Mouse (Mus musculus) layer of hippocampus, adult 9-11 months (tissue): Measurements from ENCODE around the gene Scgn.

ENCODE experiments used
- DNase-seq: peaks from one replicate; pipeline ENCODE4 v3.0.0; 2022

Scgn gene

DNA sequence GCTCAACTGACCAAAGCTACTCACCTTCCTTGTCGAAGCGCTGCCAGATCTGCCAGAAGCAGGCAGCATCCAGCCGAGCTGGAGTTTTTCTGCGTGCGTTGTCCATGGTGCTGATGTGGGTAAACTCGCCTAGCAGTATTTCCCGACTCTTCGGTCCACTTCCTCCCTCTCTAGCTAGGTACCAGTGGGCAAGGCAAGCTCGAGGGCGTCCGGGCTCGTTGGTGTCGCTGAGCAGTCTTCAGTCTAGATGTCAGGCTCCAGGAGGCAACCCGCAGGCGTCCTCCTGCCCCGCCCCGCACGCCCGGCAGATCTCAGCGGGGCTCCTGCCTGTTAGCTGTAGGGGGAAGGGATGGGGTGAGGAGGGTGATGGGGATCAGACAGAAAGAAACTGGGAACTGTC, at the start of gene Scgn:
Scgn (minus strand) TSS at position 287 of the 400 bp plus-strand sequence.
- no peak for DNase-seq

DNA sequence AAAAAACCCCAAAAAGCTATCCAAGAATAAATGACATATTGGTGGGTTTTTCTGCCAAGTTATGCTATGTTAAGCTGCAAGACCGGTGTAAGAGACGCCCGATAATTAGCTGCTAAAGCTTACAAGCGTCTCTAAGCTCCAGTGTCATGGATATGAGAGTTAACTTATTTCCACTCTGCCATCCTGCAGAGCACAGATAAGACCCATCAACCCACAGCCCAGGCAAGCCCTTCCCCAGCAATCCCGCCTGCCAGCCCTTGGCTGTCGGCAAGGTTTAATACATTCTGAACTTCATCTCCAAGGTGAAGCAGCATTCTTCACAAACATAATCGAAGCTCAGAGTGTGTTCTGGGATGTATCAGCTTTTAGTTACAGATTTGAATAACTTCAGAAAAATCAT, 49.2 kb upstream of the Scgn start:
- DNase-seq = no peak

DNA sequence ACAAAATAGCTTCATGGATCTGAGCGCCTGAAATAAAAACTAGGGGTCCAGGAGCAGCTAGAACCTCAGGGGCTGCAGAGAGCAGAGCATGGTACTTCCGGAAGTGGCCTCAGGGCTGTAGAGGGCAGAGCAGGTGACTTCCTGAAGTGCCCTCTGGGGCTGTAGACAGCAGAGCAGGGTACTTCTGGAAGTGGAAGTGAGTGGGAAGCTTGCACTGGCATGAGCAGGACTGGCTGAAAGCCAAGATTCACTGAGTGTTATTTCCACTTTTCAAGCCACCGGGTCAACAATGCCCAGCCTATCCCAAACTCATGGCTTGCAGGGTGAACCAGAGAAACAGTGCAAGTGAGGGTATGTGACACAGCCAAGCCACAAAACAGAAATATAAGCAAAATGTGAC, 46.5 kb upstream of the Scgn start:
- DNase-seq = peak; percentile 59

DNA sequence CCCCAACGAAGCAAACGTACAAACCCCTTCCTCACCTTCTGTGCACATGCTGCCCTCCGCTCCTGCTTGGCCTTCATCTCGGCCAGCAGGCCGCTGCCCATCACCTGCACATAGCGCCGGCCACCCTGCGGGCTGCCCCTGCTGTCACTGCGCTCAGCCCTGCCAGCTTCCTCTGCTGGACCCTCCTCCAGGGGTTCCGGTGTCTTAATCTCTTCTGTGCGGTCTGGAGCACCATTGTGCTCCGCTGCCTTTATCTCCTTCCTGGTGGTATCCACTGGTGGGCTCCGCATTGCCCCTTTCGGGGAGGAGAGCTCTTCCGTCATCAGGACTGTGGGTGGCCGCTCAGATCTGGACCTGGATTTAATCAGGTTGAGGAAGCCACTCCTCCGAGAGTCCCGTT, 45.1 kb upstream of the Scgn start:
- DNase-seq = no peak

DNA sequence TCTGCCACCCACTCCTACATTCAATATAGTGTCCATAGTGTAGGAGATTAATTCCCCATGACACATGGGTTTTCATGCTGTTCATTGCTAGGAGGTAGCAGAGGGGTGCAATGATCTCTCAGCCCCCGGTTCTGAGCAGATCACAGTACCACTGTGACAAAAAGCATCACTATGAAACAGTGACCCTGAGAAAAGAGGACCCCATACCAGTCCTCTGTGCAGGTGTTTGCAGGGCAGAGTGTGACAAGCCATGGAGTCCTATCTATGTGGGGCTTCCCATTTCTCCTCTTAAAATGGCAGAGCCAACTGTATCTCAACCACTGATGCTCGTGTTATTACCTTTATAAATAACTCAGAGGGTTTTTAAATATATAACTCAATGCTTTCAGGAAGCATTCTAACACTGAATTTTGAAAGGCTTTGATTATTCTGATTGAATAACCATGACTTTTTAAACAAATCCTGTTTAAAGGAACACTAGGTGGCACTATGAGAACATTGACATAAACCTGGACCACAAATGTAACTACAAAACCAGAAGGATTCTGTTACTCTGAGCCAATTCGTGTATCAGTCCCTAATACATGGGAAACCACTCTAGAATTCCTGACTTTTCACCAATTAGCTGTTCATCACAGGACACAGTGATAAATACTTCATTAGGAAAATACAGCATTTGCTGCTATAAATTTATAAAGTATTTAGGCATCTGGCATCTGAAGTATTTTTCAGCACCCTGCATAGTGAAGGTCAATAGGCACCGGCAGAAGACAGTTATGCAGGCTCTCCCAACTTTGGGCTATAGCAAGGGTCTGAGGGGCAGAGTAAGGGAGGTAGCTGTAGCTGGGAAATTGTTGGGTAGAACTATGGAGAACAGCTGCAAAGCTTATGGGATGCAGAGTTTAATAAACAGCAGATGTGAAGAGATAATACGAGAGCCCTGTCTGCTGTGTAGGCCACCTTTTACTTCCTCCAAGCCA, 36.5 kb upstream of the Scgn start:
- no peak for DNase-seq

DNA sequence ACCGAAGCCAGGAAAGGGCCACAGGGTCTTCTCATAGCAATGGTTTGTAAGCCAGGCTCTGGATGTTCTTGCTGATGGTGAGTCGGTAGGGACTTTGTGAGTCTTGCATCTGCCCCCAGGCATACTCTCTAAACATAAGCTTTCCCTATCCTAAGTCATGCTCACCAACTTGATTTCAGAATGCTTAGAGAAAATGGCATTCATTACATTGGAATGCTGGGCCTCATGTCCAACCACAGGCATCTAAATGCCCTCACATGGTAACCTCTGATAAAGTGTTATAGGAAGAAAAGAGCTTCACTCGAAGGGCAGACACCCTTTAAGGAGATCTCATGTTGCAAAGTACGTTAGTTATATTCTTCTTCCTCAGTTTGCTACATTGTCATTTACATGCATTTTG, 27.5 kb upstream of the Scgn start:
- no peak for DNase-seq

DNA sequence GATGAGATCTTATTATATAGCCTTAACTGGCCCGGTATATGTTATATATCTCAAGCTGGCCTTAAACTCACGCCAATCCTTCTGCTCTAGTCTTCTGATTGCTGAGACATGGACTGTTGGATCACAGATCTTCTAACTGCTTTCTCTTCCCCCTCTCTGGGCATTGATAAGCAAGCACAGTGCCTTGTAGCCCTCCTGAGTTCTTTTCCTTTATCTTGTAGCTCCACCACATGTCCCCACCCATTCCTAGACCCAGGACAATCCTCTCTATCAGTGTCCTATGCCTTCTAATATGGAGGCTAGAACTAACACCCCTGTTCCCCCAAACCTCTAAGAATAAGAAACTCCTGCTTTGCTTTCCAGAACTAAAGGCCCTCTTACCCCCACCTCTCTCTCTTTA, 14.5 kb upstream of the Scgn start:
- no peak for DNase-seq

DNA sequence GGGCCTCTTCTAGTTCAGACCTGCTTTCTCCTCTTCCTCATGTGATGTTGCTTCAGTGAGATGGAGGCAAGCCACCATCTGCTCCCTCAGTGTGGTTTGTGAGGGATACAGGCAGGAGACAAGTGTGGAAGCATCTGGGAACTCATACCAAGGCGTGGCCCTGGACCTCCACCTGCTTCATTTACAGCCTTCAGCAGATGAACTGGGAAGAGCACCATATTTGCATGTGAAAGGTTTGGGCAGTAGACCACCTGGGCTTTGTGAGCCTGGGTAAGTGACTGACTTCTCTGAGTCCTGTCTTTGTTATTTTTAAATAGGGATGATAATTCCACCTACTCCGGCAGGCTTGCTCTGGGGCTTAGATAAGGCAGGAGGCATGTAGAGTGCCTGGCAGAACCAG, 10.8 kb upstream of the Scgn start:
- DNase-seq = no peak

DNA sequence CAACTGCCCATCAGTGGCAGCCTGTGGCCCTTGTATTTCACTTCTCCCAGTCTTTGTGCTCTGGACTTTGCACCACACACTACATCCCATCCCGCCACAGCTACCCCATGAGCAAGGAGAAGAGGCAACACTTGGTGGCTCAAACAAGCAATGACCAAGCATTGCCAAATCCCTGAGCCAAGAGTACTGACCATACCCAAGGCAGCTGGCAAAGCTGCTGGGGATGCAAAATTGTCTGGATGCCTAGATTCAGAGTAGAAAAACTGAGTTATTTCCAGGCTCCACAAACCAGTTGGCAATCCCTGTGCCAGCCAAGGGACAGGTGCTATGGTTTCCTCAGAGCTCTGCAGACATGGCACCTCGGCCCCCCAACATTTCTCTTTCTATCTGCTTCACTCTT, 10.1 kb upstream of the Scgn start:
- no peak for DNase-seq

DNA sequence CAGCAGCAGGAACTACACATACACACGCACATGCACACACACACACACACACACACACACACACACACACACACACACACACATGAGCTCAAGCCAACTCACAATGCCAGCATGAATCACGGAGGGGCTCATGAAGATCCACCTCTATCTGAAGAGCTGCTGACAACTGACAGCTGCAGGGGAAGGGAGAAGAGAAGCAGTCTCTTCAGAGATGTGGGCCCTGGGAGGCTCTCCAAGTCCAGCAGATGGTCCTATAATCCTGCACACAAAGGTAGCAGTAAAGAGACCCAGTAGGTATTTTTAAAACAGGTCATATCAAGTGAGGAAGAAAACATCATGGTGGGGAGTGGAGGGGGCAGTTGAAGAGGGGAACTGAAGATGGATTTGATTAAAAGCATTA, 7.8 kb upstream of the Scgn start:
- DNase-seq = no peak

DNA sequence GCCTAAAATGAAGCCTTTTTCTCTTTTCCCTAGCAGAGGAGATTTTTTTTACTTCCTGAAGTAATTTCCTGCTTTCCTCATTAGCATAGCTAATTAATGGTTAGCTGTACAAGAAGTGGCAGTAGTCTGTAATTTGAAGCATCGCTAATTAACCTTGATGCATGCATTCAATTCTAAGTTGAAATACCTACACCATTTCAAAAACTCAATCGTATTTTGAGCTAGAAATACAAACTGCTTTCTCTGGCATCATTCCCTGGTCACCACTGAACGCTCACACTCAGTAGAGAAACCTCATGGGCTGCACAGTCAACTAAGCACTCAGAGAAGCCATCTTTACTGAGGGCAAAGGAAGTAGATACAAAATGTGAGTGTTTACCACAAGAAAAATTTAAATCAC, 3.7 kb upstream of the Scgn start:
- DNase-seq = no peak

DNA sequence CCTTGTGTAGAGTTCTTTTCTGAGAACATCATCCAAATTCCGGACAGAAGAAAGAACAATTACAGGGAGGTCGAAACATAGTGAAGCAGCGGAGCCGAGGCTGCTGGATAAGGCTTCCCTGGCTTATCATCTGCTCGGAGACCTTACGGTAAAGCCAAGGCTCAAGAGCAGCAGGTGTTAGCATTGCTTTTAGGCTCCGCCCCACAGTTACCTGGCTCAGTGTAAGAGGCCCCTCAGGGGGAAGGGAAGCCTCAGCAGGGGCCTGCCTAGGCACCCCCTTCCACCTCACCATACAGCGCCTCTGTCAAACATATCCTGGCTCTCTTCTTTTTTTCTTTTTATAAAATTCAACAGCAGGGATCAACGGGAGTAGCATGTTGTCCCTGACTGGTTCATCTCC, 3.0 kb upstream of the Scgn start:
- DNase-seq = no peak

DNA sequence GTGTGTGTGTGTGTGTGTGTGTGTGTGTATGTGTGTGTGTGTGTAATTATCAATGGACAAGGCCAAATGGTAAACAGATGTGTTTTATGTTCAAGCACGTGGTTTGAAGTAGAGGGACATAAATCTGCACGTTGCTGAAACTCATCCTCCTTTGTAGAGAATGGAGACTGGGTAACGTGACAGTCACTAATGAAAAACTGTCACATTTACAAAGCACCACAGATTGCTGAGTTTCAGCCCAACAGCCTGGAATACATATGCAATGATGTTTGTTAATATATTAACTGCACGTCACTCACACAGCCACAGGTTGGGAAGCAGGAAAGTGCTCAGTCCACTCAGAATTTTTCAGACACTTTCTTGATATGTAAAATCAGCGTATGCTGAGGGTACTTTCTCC, 563 bp downstream of the Scgn start:
- DNase-seq = no peak

DNA sequence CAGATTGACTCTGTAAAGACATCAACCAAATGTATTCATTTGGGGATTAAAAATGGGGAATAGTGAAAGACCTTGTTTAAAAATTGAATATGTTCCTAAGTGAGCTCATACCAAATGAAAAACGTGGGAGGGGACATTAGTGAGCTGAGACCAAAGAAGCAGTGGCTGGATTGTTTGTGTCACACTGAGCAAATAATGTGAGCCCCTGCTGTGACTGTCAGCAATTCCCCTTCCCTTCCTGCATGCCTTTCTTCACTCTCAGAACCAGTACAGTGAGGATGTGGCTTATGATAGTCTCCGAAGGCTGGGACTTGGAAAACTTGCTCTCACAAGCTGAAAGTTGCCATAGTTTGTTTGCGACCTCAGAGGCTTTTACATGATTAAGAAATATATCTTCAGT, 5.9 kb downstream of the Scgn start:
- no peak for DNase-seq

DNA sequence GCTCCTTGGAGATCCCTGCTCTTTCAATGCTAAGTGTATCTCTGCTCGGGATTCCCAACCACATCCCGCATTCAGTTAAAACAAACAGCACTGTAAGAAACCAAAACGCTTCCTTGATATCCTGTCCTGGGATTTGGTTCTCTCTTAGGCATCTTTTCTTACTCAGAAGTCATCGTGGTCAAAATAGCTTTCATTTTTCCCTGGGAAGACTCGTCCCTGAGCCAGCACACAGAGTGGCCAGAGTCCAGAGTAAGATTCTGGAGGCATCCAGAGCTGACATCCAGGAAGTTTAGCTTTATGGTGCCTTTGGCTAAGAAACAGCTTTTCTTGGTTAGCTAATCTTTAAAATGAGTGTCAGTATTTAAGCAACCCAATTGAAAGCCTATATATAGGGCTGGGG, 18.7 kb downstream of the Scgn start:
- no peak for DNase-seq

DNA sequence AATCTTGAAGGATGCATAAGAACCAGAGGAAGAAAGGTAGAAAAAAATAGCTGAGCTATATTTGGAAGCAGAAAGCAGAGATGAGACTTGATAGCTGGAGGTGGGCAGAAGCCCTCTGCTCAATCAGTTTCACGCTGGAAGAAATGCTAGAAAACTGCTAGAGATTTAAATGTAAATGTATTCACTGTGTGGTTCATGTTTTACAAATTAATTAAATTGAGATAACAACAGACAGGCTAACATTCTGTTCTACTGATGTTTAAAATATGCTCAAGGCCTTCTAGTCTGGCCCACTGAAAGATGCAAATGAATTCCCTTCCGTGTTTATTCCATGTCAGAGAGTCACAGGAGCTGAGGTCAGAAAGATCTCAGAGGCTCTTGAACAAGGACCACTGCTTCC, 19.1 kb downstream of the Scgn start:
- DNase-seq = no peak

DNA sequence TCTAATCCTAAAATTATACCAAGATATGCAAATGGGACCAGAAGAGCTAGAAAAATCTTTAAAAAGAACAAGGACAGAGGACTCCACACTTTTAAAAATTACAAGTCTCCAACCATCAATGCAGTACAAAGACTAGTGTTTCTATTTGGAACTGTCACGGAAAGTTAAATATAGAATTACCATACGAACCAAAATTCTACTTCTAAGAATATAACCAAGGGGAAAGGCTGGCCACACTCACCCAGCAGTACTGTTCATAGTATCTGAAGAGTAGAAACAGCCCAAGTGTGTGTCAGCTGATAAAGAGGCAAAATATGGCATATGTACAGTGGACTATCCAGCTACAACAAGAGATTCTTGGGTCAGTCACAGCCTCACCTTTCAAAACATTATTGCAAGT, 26.1 kb downstream of the Scgn start:
- DNase-seq = no peak

DNA sequence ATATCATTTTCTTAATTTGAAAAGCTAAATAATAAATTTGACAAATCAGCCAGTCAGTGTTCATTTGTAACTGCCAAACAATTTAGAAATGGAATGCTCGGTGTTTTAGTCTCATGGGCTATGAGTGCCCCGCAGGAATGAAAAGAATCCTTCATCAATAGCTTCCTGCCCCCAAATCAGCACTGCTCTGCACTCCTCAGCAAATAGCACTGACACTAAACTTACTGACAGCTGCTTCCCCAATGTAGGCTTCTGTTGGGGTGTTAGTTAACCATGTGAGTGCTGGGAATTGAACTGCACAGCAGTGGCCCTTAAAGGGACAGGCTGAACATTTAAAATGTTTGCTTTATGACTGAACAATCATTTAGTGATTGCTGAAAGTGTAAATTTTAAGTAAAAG, 31.2 kb downstream of the Scgn start:
- peak; percentile 7 for DNase-seq

DNA sequence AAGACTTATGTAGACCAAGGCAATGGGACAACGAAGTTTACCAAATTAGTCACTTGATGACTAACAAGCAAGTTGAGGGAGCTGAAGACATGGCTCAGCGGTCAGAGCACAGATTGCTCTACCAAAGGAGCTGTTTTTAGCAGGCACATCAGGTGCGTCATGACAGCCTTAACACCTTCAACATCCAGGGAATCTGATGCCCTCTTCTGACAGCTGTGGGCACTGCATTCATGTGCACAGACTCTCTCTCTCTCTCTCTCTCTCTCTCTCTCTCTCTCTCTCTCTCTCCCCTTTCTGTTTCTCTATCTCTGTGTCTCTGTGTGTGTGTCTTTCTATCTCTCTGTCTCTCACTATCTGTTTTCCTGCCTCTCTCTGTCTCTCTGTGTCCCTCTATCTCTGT, 40.1 kb downstream of the Scgn start:
- no peak for DNase-seq

DNA sequence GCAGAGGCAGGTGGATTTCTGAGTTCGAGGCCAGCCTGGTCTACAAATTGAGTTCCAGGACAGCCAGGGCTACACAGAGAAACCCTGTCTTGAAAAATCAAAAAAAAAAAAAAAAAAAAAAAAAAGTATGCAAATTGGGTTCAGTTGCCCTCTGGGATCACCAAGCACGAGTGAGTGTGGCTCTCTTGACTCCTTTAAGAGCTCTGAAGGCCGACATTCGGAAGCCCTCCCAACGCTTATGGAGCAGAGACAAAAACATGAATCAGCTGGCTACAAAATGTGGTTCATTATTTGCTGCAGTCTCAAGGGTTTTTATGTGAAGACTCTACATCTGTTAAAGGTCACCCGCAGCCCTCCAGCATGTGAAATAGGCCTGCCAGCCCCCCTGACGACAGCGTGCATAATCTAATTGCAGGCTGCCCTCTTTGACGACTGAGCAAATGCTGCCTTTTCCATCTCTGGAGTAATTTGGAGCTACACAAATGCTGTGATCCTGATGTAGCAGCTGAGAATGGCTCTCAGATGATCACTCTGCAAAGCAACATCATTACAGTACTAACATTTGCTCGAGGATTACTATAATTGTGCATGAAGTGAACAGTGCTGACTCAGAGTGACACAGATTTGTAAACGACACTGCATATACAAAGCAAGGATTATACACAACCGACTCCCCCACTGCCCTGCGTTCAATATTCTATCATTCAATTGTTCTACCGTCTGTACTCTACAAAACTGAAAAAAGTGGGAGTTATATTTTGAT, 41.3 kb downstream of the Scgn start:
- no peak for DNase-seq

DNA sequence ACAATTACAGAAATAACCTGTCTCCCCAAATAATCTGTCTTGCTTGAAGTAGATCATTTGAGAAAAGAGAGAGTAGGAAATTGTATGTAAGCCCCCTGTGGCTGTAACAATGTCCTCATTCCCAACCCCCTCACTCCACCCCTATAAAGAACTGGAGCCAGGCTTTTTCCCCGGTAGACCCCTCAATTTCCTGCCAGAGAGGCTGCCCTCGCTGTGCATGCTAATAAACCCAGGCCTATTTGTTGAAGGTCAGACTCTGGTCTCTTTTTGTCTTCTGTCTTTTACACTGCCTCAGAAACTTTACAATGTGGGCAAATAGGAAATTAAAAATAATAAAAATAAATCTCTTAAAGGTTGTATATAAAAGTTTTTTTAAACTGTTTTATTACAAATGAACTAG, 44.8 kb downstream of the Scgn start:
- DNase-seq = no peak

DNA sequence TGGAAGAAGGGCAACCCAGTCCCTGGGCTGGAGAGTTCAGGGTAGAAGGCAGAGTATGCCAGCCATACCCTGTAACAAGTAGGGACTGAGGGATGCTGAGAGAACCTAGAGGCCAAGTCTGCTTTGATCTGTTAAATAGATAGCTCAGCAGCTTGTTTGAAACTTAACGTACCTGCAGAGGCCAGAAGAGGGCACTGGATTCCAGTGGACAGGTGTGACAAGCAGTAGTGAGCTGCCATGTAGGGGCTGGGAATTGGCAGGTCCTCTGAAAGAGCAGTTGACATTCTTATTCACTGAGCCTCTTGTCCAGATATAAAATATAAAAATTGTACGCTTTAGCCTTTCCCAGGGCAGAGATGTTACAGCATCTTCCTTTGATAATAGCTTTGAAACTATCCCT, 48.2 kb downstream of the Scgn start:
- DNase-seq = no peak

DNA sequence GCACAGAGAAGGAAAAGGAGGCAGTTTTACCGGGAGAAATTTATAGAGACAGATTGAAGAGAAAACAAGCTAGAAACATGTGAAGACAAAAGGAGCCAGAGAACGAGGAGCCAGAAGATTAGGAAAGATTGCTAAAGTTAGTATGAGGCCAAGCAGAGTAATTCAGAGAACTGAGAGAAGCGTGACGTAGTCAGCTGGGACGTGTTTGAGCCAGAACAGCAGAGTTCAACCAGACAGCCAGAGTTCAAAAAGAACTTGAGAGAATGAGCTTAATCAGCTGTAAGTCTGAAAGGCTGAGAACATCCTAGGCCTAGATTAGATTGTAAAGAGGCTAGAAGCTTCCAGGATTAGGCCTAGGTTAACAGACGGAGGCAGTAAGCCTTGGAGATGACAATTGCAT, 50.7 kb downstream of the Scgn start:
- DNase-seq = no peak

DNA sequence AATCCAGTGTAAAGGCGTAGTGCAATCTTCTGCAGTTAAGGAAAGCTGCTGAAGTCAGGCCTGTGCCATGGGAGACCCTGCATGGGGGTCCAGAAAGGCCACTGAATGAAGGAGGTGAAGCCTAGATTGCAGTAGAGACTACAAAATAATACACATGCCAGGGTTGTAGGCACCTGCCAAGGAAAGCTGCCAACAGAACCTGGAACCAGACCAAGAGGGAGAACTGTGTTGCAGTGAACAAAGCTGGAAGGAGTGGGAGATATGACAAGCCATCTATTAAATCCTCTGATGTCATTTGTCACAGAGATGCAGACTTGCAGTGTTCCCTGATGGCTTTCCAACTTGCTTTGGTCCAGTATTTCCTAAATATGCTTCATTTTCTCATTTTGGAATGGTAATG, 52.3 kb downstream of the Scgn start:
- DNase-seq = no peak

DNA sequence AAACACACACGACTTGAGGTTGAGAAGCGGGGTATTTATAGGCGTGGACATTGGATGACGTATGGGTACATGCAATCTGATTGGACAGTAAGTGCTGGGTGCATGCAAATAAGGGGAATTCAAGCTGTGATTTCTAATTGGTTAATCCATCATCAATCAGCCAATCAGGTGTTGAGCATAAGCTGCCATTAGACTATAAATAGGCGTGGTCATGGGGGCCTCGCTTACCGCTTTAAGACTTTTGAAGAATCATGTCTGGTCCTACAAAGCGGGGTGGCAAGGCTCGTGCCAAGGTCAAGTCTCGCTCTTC, 56.8 kb downstream of the Scgn start, which contains the start of gene Hist1h2aa:
Hist1h2aa (plus strand) TSS at position 252 of the 310 bp plus-strand sequence.
- DNase-seq = no peak
